Mouse (Mus musculus): ENCODE results near the gene Rusc1.

DNA sequence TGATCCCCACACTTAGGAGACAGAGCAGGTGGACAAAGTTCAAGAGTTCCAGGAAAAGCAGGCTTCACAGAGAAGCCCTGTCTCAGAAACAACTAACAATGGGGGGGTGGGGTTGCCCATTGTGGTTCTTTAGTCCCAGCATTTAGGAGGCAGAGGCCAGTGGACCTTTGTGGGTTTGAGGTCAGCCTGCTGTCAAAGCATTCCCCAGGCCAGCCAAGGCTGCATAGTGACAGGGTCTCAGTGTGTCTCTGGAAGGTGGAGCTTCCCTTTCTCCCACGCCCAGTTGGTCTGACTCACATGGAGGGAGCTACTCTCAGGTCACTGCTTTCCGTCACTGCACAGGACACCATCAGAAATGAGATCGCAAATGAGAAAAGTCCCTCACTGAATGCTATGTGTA is 31.4 kb downstream of the Rusc1 start:
- TF ChIP-seq CTCF (IDR thresholded peaks at IDR 0.05; ENCODE audit: low read depth, low read length) (no peak), GATA2 (IDR thresholded peaks at IDR 0.05; ENCODE audit: borderline replicate concordance, low read depth, low read length) (no peak), TAL1 (conservative IDR thresholded peaks at IDR 0.05; ENCODE audit: low read depth, low read length) (no peak), POLR2AphosphoS5 (IDR thresholded peaks at IDR 0.05; ENCODE audit: insufficient replicate concordance, low read depth, low read length) (no peak)

Data from G1E (cell line).